Mouse (Mus musculus): ENCODE results near the gene Ggt6.

DNA sequence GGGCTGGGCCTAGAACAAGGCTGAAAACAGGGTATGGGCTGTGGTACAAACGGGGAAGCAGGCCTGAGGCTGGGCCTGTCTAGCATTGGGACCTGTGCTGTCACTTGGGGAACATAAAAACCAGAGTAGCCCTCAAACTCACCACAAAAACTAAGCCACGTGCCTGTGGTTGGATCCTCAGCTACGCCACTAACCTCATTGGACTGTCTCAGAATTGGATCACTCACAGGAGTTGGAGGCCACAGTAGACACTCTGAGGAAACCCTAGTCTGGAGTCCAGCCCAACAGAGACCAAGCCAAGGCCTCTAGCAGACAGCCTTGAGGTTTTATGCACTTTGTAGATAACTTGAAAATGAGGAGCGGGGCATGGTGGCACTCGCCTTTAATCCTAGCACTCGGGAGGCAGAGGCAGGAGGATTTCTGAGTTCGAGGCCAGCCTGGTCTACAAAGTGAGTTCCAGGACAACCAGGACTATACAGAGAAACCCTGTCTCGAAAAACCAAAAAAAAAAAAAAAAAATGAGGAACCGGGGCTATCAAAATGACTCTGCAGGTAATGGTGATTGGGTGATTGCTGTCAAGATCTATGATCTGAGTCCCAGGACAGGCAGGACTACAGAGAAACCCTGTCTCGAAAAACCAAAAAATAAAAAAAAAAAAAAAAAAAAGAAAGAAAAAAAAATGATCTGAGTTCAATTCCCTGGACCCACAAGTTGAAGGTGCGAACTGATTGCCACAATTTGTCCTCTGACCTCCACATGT, 13.6 kb upstream of the Ggt6 start:
- TF ChIP-seq CTCF (IDR thresholded peaks at IDR 0.05; ENCODE audit: borderline replicate concordance, extremely low read depth, insufficient read depth, insufficient read length) (no peak), POLR2A (IDR thresholded peaks at IDR 0.05; ENCODE audit: borderline replicate concordance, extremely low read depth, insufficient read depth, insufficient read length, poor library complexity, severe bottlenecking) (no peak)
